Mouse (Mus musculus) ES-E14 (cell line): Measurements from ENCODE around the gene Hivep3. TPM values are rescaled to one million over a fixed set of nuclear protein-coding genes. Genes with fewer than 3 reads are reported as not detected.

Source experiments
- DNase-seq: peaks from one replicate; pipeline ENCODE4 v3.0.0-alpha.2; 2013; ENCODE audit warnings: low read depth, low spot score
- H3K27ac ChIP-seq: 2 replicates; pipeline ENCODE4 v1.5.1; 2012; ENCODE audit warnings: low read depth, mild to moderate bottlenecking, low read length, moderate library complexity, mixed read lengths; ENCODE audit not compliant: poor library complexity, insufficient read depth, severe bottlenecking
- H3K36me3 ChIP-seq: 2 replicates; pipeline ENCODE4 v1.6.1; 2012; ENCODE audit warnings: mild to moderate bottlenecking, low read length, moderate library complexity, mixed read lengths; ENCODE audit not compliant: control insufficient read depth, poor library complexity, insufficient read depth, severe bottlenecking
- H3K4me1 ChIP-seq, 2 experiments: fragments of 150-350 bp in 1 of 2; sonication (generic) in 1 of 2; 2 replicates each; pipeline ENCODE4 v1.6.1; 2012; ENCODE audit warnings: low read length in 2 of 2, mild to moderate bottlenecking in 1 of 2, mixed read lengths in 1 of 2; ENCODE audit not compliant: control insufficient read depth in 2 of 2, insufficient read depth in 2 of 2, poor library complexity in 1 of 2
- H3K4me3 ChIP-seq, 2 experiments: fragments of 150-350 bp in 1 of 2; sonication (generic) in 1 of 2; 2 replicates each; pipeline ENCODE4 v1.5.1; 2012; ENCODE audit warnings: low read length in 2 of 2, low read depth in 1 of 2, mild to moderate bottlenecking in 1 of 2, mixed read lengths in 1 of 2; ENCODE audit not compliant: insufficient read depth in 1 of 2, poor library complexity in 1 of 2, severe bottlenecking in 1 of 2
- H3K9ac ChIP-seq: 2 replicates; pipeline ENCODE4 v1.6.1; 2012; ENCODE audit warnings: low read depth, mild to moderate bottlenecking, low read length, mixed read lengths; ENCODE audit not compliant: poor library complexity, insufficient read depth, severe bottlenecking
- H3K9me3 ChIP-seq: fragments of 150-350 bp; sonication (generic); 2 replicates; pipeline ENCODE4 v1.6.1; 2012; ENCODE audit warnings: low read depth, mild to moderate bottlenecking, low read length; ENCODE audit not compliant: control insufficient read depth, insufficient read depth
- CHD2 ChIP-seq: IDR thresholded peaks from 2 replicates; pipeline ENCODE4 v1.6.1; 2014; ENCODE audit warnings: mild to moderate bottlenecking, low read depth, low read length, inconsistent platforms
- HCFC1 ChIP-seq: IDR thresholded peaks from 2 replicates; pipeline ENCODE4 v1.6.1; 2012; ENCODE audit warnings: low read length, inconsistent platforms, borderline replicate concordance; ENCODE audit not compliant: insufficient read depth
- MAFK ChIP-seq: IDR thresholded peaks from 2 replicates; pipeline ENCODE4 v1.6.1; 2014; ENCODE audit warnings: mild to moderate bottlenecking, low read depth, low read length, inconsistent platforms; ENCODE audit not compliant: insufficient read depth
- ZC3H11A ChIP-seq: IDR thresholded peaks from 2 replicates; pipeline ENCODE4 v1.6.1; 2012; ENCODE audit warnings: low read depth, mild to moderate bottlenecking, inconsistent platforms, low read length, borderline replicate concordance
- ZNF384 ChIP-seq: IDR thresholded peaks from 2 replicates; pipeline ENCODE4 v1.6.1; 2012; ENCODE audit warnings: low read depth, low read length, inconsistent platforms
- in situ Hi-C, 2 experiments: fragments of 600-800 bp; cut with MboI; formaldehyde crosslinking; loops; one replicate each; pipeline ENCODE4 v1.15.1; 2025; ENCODE audit warnings: low sequenced_read_pairs in 2 of 2, inconsistent platforms in 1 of 2; ENCODE audit not compliant: unreplicated experiment in 2 of 2
- total RNA-seq: library from RNA; depleted of rRNA; stranded (reverse); fragments of 300-350 nt; gene quantifications from 2 replicates; pipeline ENCODE4 v1.2.3, GENCODE M21; 2012

Hivep3 gene
- total RNA-seq, 1 experiment, result 1.4 TPM

- H3K36me3 ChIP-seq, result no peaks in the 10 kb centered on the region
- no peaks in the 10 kb centered on the region for H3K4me1 ChIP-seq
- H3K27ac ChIP-seq, result no peak overlapping the region
- TF ChIP-seq CHD2, result no peak
- no peak for DNase-seq
- no peak overlapping the region for H3K4me3 ChIP-seq
- in situ Hi-C loops, result no loop called here
- H3K9me3 ChIP-seq, result no peaks in the 10 kb centered on the region
- H3K9ac ChIP-seq, result no peak overlapping the region
These were observed 318.9 kb downstream of the Hivep3 start for GRCm38 (mm10) chr4:120052481-120052880.

- Histone ChIP-seq H3K9ac (no peak overlapping the region), H3K9me3 (no peaks in the 10 kb centered on the region), H3K36me3 (no peaks in the 10 kb centered on the region), H3K4me1 (no peaks in the 10 kb centered on the region), H3K27ac (no peak overlapping the region), H3K4me3 (no peak overlapping the region)
- in situ Hi-C loops, result no loop called here
- TF ChIP-seq CHD2, result no peak
- TF ChIP-seq ZC3H11A, result no peak
- TF ChIP-seq MAFK, result no peak
- no peak for TF ChIP-seq HCFC1
- no peak for TF ChIP-seq ZNF384
- DNase-seq, result no peak
These were observed 319.7 kb downstream of the Hivep3 start for GRCm38 (mm10) chr4:120053026-120054005.

GRCm38 (mm10) chr4:120054145-120054544 is 320.6 kb downstream of the Hivep3 start:
- no peak for DNase-seq
- TF ChIP-seq ZC3H11A (no peak), MAFK (no peak), HCFC1 (no peak), CHD2 (no peak), ZNF384 (no peak)
- Histone ChIP-seq H3K36me3 (no peaks in the 10 kb centered on the region), H3K4me3 (no peak overlapping the region), H3K9me3 (no peaks in the 10 kb centered on the region), H3K4me1 (no peaks in the 10 kb centered on the region), H3K27ac (no peak overlapping the region), H3K9ac (no peak overlapping the region)
- in situ Hi-C loops, result no loop called here

GRCm38 (mm10) chr4:120056451-120056850 is 322.9 kb downstream of the Hivep3 start:
- H3K36me3 ChIP-seq, result no peaks in the 10 kb centered on the region
- H3K4me3 ChIP-seq, result no peak overlapping the region
- TF ChIP-seq ZC3H11A (no peak), MAFK (no peak), ZNF384 (no peak), CHD2 (no peak), HCFC1 (no peak)
- DNase-seq, result no peak
- H3K9me3 ChIP-seq, result no peaks in the 10 kb centered on the region
- H3K27ac ChIP-seq, result no peak overlapping the region
- no peak overlapping the region for H3K9ac ChIP-seq
- in situ Hi-C loops, result no loop called here
- H3K4me1 ChIP-seq, result no peaks in the 10 kb centered on the region
